Mouse (Mus musculus) midbrain, postnatal 0 days (tissue): ENCODE results near the gene Timp4. TPM values are rescaled to one million over a fixed set of nuclear protein-coding genes. Genes with fewer than 3 reads are reported as not detected.

Source experiments
- ATAC-seq: fragments of 200-750 bp; cut with Nextera tagmentation; 2 replicates; pipeline ENCODE4 v1.8.0; 2017; ENCODE audit warnings: moderate number of reproducible peaks, mild to moderate bottlenecking, moderate TSS enrichment, moderate library complexity; ENCODE audit not compliant: low FRiP score
- DNase-seq: peaks from one replicate; pipeline ENCODE4 v3.0.0-alpha.2; 2015; ENCODE audit warnings: low spot score
- H3K27ac ChIP-seq: fragments of 300-500 bp; sonication (generic); 2 replicates; pipeline ENCODE4 v1.5.1; 2014; ENCODE audit warnings: low read depth, mild to moderate bottlenecking, low read length, mixed read lengths
- H3K27me3 ChIP-seq: fragments of 300-500 bp; sonication (generic); 2 replicates; pipeline ENCODE4 v1.6.1; 2014; ENCODE audit warnings: low read length, control low read depth, mixed read lengths; ENCODE audit not compliant: insufficient read depth
- H3K36me3 ChIP-seq: fragments of 300-500 bp; sonication (generic); 2 replicates; pipeline ENCODE4 v1.6.1; 2014; ENCODE audit warnings: low read length, control low read depth, mixed read lengths; ENCODE audit not compliant: insufficient read depth
- H3K4me1 ChIP-seq: fragments of 300-500 bp; sonication (generic); 2 replicates; pipeline ENCODE4 v1.6.1; 2014; ENCODE audit warnings: mild to moderate bottlenecking, control low read depth, antibody characterized with exemption, low read length, mixed read lengths; ENCODE audit not compliant: insufficient read depth
- H3K4me2 ChIP-seq: fragments of 300-500 bp; sonication (generic); 2 replicates; pipeline ENCODE4 v1.6.1; 2014; ENCODE audit warnings: low read depth, mild to moderate bottlenecking, low read length, mixed read lengths; ENCODE audit not compliant: poor library complexity, severe bottlenecking
- H3K4me3 ChIP-seq: fragments of 300-500 bp; sonication (generic); 2 replicates; pipeline ENCODE4 v1.5.1; 2014; ENCODE audit warnings: low read depth, mild to moderate bottlenecking, low read length, moderate library complexity
- H3K9ac ChIP-seq: fragments of 300-500 bp; sonication (generic); replicated peaks from 2 replicates; pipeline ENCODE4 v1.6.1; 2014; ENCODE audit warnings: mild to moderate bottlenecking, low read length, moderate library complexity, mixed read lengths; ENCODE audit not compliant: poor library complexity, severe bottlenecking
- H3K9me3 ChIP-seq: fragments of 300-500 bp; sonication (generic); 2 replicates; pipeline ENCODE4 v1.6.1; 2016; ENCODE audit warnings: low read length, control low read depth
- CTCF ChIP-seq: IDR thresholded peaks from 2 replicates; pipeline ENCODE4 v1.5.1; 2016; ENCODE audit warnings: antibody characterized with exemption, mild to moderate bottlenecking
- WGBS: fragments of 180-500 bp; shearing (Covaris S2); extraction: QIAGEN DNeasy Blood & Tissue Kit; methylation state at CpG from one replicate; pipeline ENCODE4 v1.1.7; 2014; 5-methylcytosine and 5-hydroxymethylcytosine counted together
- polyA plus RNA-seq: library from polyadenylated mRNA; unstranded; fragments of >200 nt; fragmentation: Nextera tagmentation; extraction: Ambion mirVana; gene quantifications from 2 replicates; pipeline ENCODE4 v1.2.1, GENCODE M21; 2015
- total RNA-seq: library from RNA; depleted of rRNA; stranded (reverse); fragments of >200 nt; gene quantifications from 2 replicates; pipeline ENCODE4 v1.2.3, GENCODE M21; 2014; rRNA removed

Gene Timp4
- total and polyA plus RNA-seq, 2 experiments from 2014 or later = 21.9 to 29.7 TPM

DNA sequence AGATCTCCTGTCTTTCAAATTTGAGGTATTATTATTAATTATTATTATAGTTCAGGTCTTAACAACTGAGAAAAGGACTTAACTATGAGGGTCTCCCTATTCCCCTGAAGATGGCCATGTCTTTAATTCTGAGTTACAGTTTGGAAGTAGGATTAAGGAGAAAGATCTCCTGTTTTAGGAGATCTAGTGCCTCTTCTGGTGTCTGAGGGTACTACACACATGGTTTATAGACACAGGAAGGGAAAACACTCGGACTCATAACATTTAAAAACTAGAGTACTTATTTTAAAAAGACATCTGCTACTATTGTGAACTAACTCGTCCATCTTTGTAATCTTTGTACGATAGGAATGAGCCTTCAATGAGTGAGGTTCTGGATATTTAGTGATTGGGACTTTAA lies 49.0 kb downstream of the Timp4 start:
- Histone ChIP-seq H3K4me3 (no peak overlapping the region), H3K9ac (no peak overlapping the region), H3K36me3 (no peaks in the 10 kb centered on the region), H3K9me3 (no peaks in the 10 kb centered on the region), H3K27ac (no peak overlapping the region), H3K27me3 (no peaks in the 10 kb centered on the region), H3K4me1 (no peaks in the 10 kb centered on the region), H3K4me2 (no peak overlapping the region)
- ATAC-seq (no peak), DNase-seq (no peak)
- WGBS = 75% methylated on average over 3 of the region's 3 CpGs
- TF ChIP-seq CTCF = peak; percentile 32

DNA sequence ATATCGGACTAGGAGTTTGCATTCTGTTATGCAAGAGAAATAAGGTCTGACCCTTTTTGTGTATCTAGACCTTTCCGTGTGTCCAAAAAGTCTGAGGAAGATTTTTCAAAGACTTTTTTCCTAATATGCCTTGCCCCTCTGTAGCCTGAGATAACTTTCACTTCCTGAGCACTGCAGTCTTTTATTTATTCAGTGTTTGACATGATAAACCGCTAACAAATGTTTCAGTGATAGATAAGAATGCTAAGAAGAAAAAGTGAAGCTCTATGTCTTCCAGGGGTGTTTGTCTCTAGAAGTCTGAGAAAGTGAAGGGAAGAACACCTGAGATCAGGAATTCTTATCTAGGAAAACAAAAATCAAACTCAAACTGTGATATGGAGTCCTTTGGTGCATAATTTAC lies 51.3 kb downstream of the Timp4 start:
- Histone ChIP-seq H3K27ac (no peak overlapping the region), H3K4me2 (no peak overlapping the region), H3K9ac (no peak overlapping the region), H3K4me3 (no peak overlapping the region), H3K9me3 (no peaks in the 10 kb centered on the region), H3K36me3 (no peaks in the 10 kb centered on the region), H3K4me1 (no peaks in the 10 kb centered on the region), H3K27me3 (no peaks in the 10 kb centered on the region)
- ATAC-seq (no peak), DNase-seq (no peak)
- no peak for TF ChIP-seq CTCF
- 87% methylated on average over 3 of the region's 3 CpGs for WGBS

Other genes starting within 250 kb of the Timp4 start
- 39.4 and 50.8 TPM in 2 replicates for gene Tamm41, start 214.3 kb downstream of the Timp4 start, total RNA-seq
- 45.9 and 47.7 TPM in 2 replicates for gene Tamm41, start 214.3 kb downstream of the Timp4 start, polyA plus RNA-seq
- 134 and 145 TPM in 2 replicates for gene Syn2, start 117.3 kb downstream of the Timp4 start, total RNA-seq
- 89.5 and 95.2 TPM in 2 replicates for gene Syn2, start 117.3 kb downstream of the Timp4 start, polyA plus RNA-seq
- gene Gm17482, start 24.9 kb downstream of the Timp4 start, total RNA-seq = not detected in 2 replicates
- not detected in 2 replicates for gene Gm17482, start 24.9 kb downstream of the Timp4 start, polyA plus RNA-seq
- 2.0 TPM in 1 of 2 replicates, not detected in the other for gene Pparg, start 108.7 kb upstream of the Timp4 start, total RNA-seq
- gene Pparg, start 108.7 kb upstream of the Timp4 start, polyA plus RNA-seq = 0.25 and 0.33 TPM in 2 replicates